Mouse (Mus musculus) testis, adult 2 months (tissue): Measurements from ENCODE around the gene Abcc6.

Experiments used
- CTCF ChIP-seq: fragments of 200-500 bp; IDR thresholded peaks from 2 replicates; pipeline ENCODE4 v1.5.1; 2012; ENCODE audit warnings: low read depth, mild to moderate bottlenecking, inconsistent platforms, low read length, moderate library complexity; ENCODE audit not compliant: control insufficient read depth, insufficient read depth, insufficient replicate concordance
- POLR2A ChIP-seq: fragments of 200-500 bp; IDR thresholded peaks from 2 replicates; pipeline ENCODE4 v1.6.1; 2012; ENCODE audit warnings: low read depth, mild to moderate bottlenecking, inconsistent platforms, low read length, moderate library complexity; ENCODE audit not compliant: control insufficient read depth

DNA sequence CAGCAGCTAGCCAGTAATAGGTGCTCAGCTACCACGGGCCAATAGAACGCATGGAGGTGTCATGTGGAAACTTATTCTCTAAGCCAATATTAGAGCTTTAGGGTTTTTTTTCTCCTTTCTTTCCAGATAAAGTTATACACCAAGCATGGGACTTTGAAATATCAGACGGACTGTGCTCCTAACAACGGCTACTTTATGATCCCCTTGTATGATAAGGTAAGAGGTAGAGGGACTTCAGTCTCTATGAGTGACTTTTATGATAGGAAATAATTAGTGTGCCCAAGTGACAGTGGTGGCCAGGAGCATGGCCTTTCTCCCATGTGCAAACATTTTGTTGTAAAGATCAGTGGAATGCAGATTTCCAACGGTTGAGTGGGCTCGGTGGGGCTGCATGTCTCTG lies 7.3 kb upstream of the Abcc6 start:
- TF ChIP-seq POLR2A (no peak), CTCF (no peak)
